Comparison of ENCODE assay signal across 17 mouse cellular contexts in genomic region chr8:93920590-93920948, GRCm38 (mm10).
DNase-seq lines count a peak whose midpoint lies in the region; ATAC-seq and TF ChIP-seq lines count a peak whose summit lies in the region.
"Had no signal": no experiment of that assay in that cellular context is flagged by ENCODE, and none has a peak within 500 bp of the region (broad histone marks: within the 10 kb centered on the region; RNA-seq: fewer than 3 reads in every experiment).

No protein-coding gene starts in this region.

- no peak overlapping the region for H3K4me3 ChIP-seq in midbrain, embryonic 12.5 days
- no peak overlapping the region for H3K4me3 ChIP-seq in midbrain, postnatal 0 days (ENCODE audit: low read depth, low read length)
- no peak overlapping the region for H3K4me3 ChIP-seq in hindbrain, embryonic 13.5 days
- no peak overlapping the region for H3K4me3 ChIP-seq in neural tube, embryonic 14.5 days (ENCODE audit: low read depth, low read length)
- H3K4me3 ChIP-seq: embryonic facial prominence, embryonic 13.5 days; limb, embryonic 10.5 days; liver, embryonic 12.5 days; lung, embryonic 15.5 days had no signal

- ATAC-seq in midbrain, embryonic 12.5 days (ENCODE audit: low FRiP score, low read depth) = no peak
- ATAC-seq in midbrain, postnatal 0 days (ENCODE audit: low FRiP score) = no peak
- no peak for ATAC-seq in hindbrain, embryonic 13.5 days (ENCODE audit: low FRiP score)
- ATAC-seq in neural tube, embryonic 14.5 days (ENCODE audit: low read depth) = no peak
- ATAC-seq in CD4-positive, CD25-positive, alpha-beta regulatory T cell, adult 4 months = no peak
- ATAC-seq: activated CD4-positive, CD25-positive, alpha-beta regulatory T cell, adult 4 months; liver, embryonic 12.5 days had no signal

- DNase-seq in cerebellum, adult 18-20 months = peak; percentile 47 to 57
- DNase-seq in cerebellum, postnatal 4 days (ENCODE audit: low spot score in 2 of 2) = no peak
- DNase-seq in midbrain, postnatal 0 days (ENCODE audit: low spot score) = no peak
- DNase-seq in heart, postnatal 25 days (ENCODE audit: low spot score) = no peak
- DNase-seq: gastrocnemius, postnatal 10 days; heart, postnatal 10 days; kidney, adult 11 months; kidney, postnatal 36 days had no signal

- H3K27ac ChIP-seq in midbrain, embryonic 12.5 days (replicated peaks) = peak overlapping the region; percentile 97; the same call in 1 of the 2 replicates
- no peak overlapping the region for H3K27ac ChIP-seq in midbrain, postnatal 0 days (ENCODE audit: low read depth, low read length)
- H3K27ac ChIP-seq in hindbrain, embryonic 13.5 days = peak overlapping the region; percentile 91
- 0 out of 2 replicates have a peak overlapping the region, but pooled peaks have one; percentile 45 for H3K27ac ChIP-seq in neural tube, embryonic 14.5 days (ENCODE audit: low read depth, low read length)
- H3K27ac ChIP-seq: embryonic facial prominence, embryonic 13.5 days; limb, embryonic 10.5 days; liver, embryonic 12.5 days; lung, embryonic 15.5 days had no signal

- intact Hi-C loops in heart, postnatal 25 days (cut with DNase I) = no loop called here

- no peak overlapping the region for H3K9ac ChIP-seq in midbrain, embryonic 12.5 days (replicated peaks)
- no peak overlapping the region for H3K9ac ChIP-seq in midbrain, postnatal 0 days (replicated peaks; ENCODE audit: low read length, poor library complexity, severe bottlenecking)
- no peak overlapping the region for H3K9ac ChIP-seq in hindbrain, embryonic 13.5 days
- no peak overlapping the region for H3K9ac ChIP-seq in neural tube, embryonic 14.5 days (replicated peaks; ENCODE audit: low read depth, low read length)
- H3K9ac ChIP-seq: embryonic facial prominence, embryonic 13.5 days; liver, embryonic 12.5 days; lung, embryonic 15.5 days had no signal

- H3K4me1 ChIP-seq in midbrain, embryonic 12.5 days = peaks cover 86% of the 10 kb centered on the region
- H3K4me1 ChIP-seq in midbrain, postnatal 0 days (ENCODE audit: insufficient read depth, low read length) = peaks cover 27% of the 10 kb centered on the region
- peaks cover 94% of the 10 kb centered on the region for H3K4me1 ChIP-seq in hindbrain, embryonic 13.5 days (replicated peaks)
- peaks cover 35% of the 10 kb centered on the region for H3K4me1 ChIP-seq in neural tube, embryonic 14.5 days (ENCODE audit: control insufficient read depth, insufficient read depth, low read length)

- no peaks in the 10 kb centered on the region for H3K27me3 ChIP-seq in midbrain, embryonic 12.5 days
- H3K27me3 ChIP-seq in midbrain, postnatal 0 days (ENCODE audit: insufficient read depth, low read length) = no peaks in the 10 kb centered on the region
- H3K27me3 ChIP-seq in hindbrain, embryonic 13.5 days = no peaks in the 10 kb centered on the region
- no peaks in the 10 kb centered on the region for H3K27me3 ChIP-seq in neural tube, embryonic 14.5 days (ENCODE audit: control insufficient read depth, insufficient read depth, low read length)
- H3K27me3 ChIP-seq: liver, embryonic 12.5 days had no signal

- WGBS in midbrain, embryonic 12.5 days = 78% methylated on average over 7 of the region's 7 CpGs
- 80% methylated on average over 7 of the region's 7 CpGs for WGBS in midbrain, postnatal 0 days
- WGBS in hindbrain, embryonic 13.5 days = 77% methylated on average over 7 of the region's 7 CpGs
- 76% methylated on average over 7 of the region's 7 CpGs for WGBS in neural tube, embryonic 14.5 days

- H3K36me3 ChIP-seq in midbrain, embryonic 12.5 days = no peaks in the 10 kb centered on the region
- H3K36me3 ChIP-seq in midbrain, postnatal 0 days (ENCODE audit: insufficient read depth, low read length) = no peaks in the 10 kb centered on the region
- H3K36me3 ChIP-seq in hindbrain, embryonic 13.5 days = peaks cover 3% of the 10 kb centered on the region; the same call in 1 of the 2 replicates
- no peaks in the 10 kb centered on the region for H3K36me3 ChIP-seq in neural tube, embryonic 14.5 days (ENCODE audit: control insufficient read depth, insufficient read depth, low read length)
- H3K36me3 ChIP-seq: embryonic facial prominence, embryonic 13.5 days; limb, embryonic 10.5 days; liver, embryonic 12.5 days; lung, embryonic 15.5 days had no signal

- no peak for TF ChIP-seq CTCF in midbrain, postnatal 0 days (IDR thresholded peaks at IDR 0.05)

- H3K9me3 ChIP-seq in midbrain, embryonic 12.5 days = no peaks in the 10 kb centered on the region
- no peaks in the 10 kb centered on the region for H3K9me3 ChIP-seq in midbrain, postnatal 0 days (ENCODE audit: low read length)
- no peaks in the 10 kb centered on the region for H3K9me3 ChIP-seq in hindbrain, embryonic 13.5 days
- H3K9me3 ChIP-seq in neural tube, embryonic 14.5 days (ENCODE audit: control insufficient read depth, low read length) = no peaks in the 10 kb centered on the region
- H3K9me3 ChIP-seq: embryonic facial prominence, embryonic 13.5 days; limb, embryonic 10.5 days; liver, embryonic 12.5 days; lung, embryonic 15.5 days had no signal

- no peak overlapping the region for H3K4me2 ChIP-seq in midbrain, embryonic 12.5 days (replicated peaks)
- no peak overlapping the region for H3K4me2 ChIP-seq in midbrain, postnatal 0 days (ENCODE audit: low read depth, low read length, poor library complexity, severe bottlenecking)
- H3K4me2 ChIP-seq in hindbrain, embryonic 13.5 days = no peak overlapping the region
- no peak overlapping the region for H3K4me2 ChIP-seq in neural tube, embryonic 14.5 days (ENCODE audit: low read depth, low read length)
- H3K4me2 ChIP-seq: embryonic facial prominence, embryonic 13.5 days; liver, embryonic 12.5 days; lung, embryonic 15.5 days had no signal

Comparison
In these comparisons a context has a peak if more than half of its experiments do, and no peak if none do; other contexts are left out.
1. DNase-seq: peak in cerebellum, adult 18-20 months (2 of 2); none in cerebellum, postnatal 4 days (0 of 2), midbrain, postnatal 0 days (single experiment) and heart, postnatal 25 days (single experiment).